Mouse (Mus musculus) midbrain, postnatal 0 days (tissue): ENCODE results near the gene Sptlc2. TPM values are rescaled to one million over a fixed set of nuclear protein-coding genes. Genes with fewer than 3 reads are reported as not detected.

ENCODE experiments used
- ATAC-seq: fragments of 200-750 bp; cut with Nextera tagmentation; 2 replicates; pipeline ENCODE4 v1.8.0; 2017; ENCODE audit warnings: moderate number of reproducible peaks, mild to moderate bottlenecking, moderate TSS enrichment, moderate library complexity; ENCODE audit not compliant: low FRiP score
- DNase-seq: peaks from one replicate; pipeline ENCODE4 v3.0.0-alpha.2; 2015; ENCODE audit warnings: low spot score
- H3K27ac ChIP-seq: fragments of 300-500 bp; sonication (generic); 2 replicates; pipeline ENCODE4 v1.5.1; 2014; ENCODE audit warnings: low read depth, mild to moderate bottlenecking, low read length, mixed read lengths
- H3K27me3 ChIP-seq: fragments of 300-500 bp; sonication (generic); 2 replicates; pipeline ENCODE4 v1.6.1; 2014; ENCODE audit warnings: low read length, control low read depth, mixed read lengths; ENCODE audit not compliant: insufficient read depth
- H3K36me3 ChIP-seq: fragments of 300-500 bp; sonication (generic); 2 replicates; pipeline ENCODE4 v1.6.1; 2014; ENCODE audit warnings: low read length, control low read depth, mixed read lengths; ENCODE audit not compliant: insufficient read depth
- H3K4me1 ChIP-seq: fragments of 300-500 bp; sonication (generic); 2 replicates; pipeline ENCODE4 v1.6.1; 2014; ENCODE audit warnings: mild to moderate bottlenecking, control low read depth, antibody characterized with exemption, low read length, mixed read lengths; ENCODE audit not compliant: insufficient read depth
- H3K4me2 ChIP-seq: fragments of 300-500 bp; sonication (generic); 2 replicates; pipeline ENCODE4 v1.6.1; 2014; ENCODE audit warnings: low read depth, mild to moderate bottlenecking, low read length, mixed read lengths; ENCODE audit not compliant: poor library complexity, severe bottlenecking
- H3K4me3 ChIP-seq: fragments of 300-500 bp; sonication (generic); 2 replicates; pipeline ENCODE4 v1.5.1; 2014; ENCODE audit warnings: low read depth, mild to moderate bottlenecking, low read length, moderate library complexity
- H3K9ac ChIP-seq: fragments of 300-500 bp; sonication (generic); replicated peaks from 2 replicates; pipeline ENCODE4 v1.6.1; 2014; ENCODE audit warnings: mild to moderate bottlenecking, low read length, moderate library complexity, mixed read lengths; ENCODE audit not compliant: poor library complexity, severe bottlenecking
- H3K9me3 ChIP-seq: fragments of 300-500 bp; sonication (generic); 2 replicates; pipeline ENCODE4 v1.6.1; 2016; ENCODE audit warnings: low read length, control low read depth
- CTCF ChIP-seq: IDR thresholded peaks from 2 replicates; pipeline ENCODE4 v1.5.1; 2016; ENCODE audit warnings: antibody characterized with exemption, mild to moderate bottlenecking
- WGBS: fragments of 180-500 bp; shearing (Covaris S2); extraction: QIAGEN DNeasy Blood & Tissue Kit; methylation state at CpG from one replicate; pipeline ENCODE4 v1.1.7; 2014; 5-methylcytosine and 5-hydroxymethylcytosine counted together
- polyA plus RNA-seq: library from polyadenylated mRNA; unstranded; fragments of >200 nt; fragmentation: Nextera tagmentation; extraction: Ambion mirVana; gene quantifications from 2 replicates; pipeline ENCODE4 v1.2.1, GENCODE M21; 2015
- total RNA-seq: library from RNA; depleted of rRNA; stranded (reverse); fragments of >200 nt; gene quantifications from 2 replicates; pipeline ENCODE4 v1.2.3, GENCODE M21; 2014

The Sptlc2 gene
- total and polyA plus RNA-seq, 2 experiments from 2014 or later = 41.5 to 99.6 TPM

- H3K27ac ChIP-seq = no peak overlapping the region
- WGBS = 93% methylated on average over 2 of the region's 2 CpGs
- no peak overlapping the region for H3K9ac ChIP-seq
- DNase-seq = no peak
- H3K36me3 ChIP-seq = peaks cover 6% of the 10 kb centered on the region; the same call in 1 of the 2 replicates
- ATAC-seq = no peak
- no peak overlapping the region for H3K4me2 ChIP-seq
- peak; percentile 46 for TF ChIP-seq CTCF
- no peak overlapping the region for H3K4me3 ChIP-seq
- H3K9me3 ChIP-seq = no peaks in the 10 kb centered on the region
- H3K27me3 ChIP-seq = no peaks in the 10 kb centered on the region
- no peaks in the 10 kb centered on the region for H3K4me1 ChIP-seq
These were observed 40.6 kb downstream of the Sptlc2 start for GRCm38 (mm10) chr12:87347511-87347910.

GRCm38 (mm10) chr12:87343084-87343605, 45.0 kb downstream of the Sptlc2 start:
- no peak for DNase-seq
- H3K36me3 ChIP-seq = peaks cover 10% of the 10 kb centered on the region
- no peak overlapping the region for H3K4me3 ChIP-seq
- ATAC-seq = no peak
- H3K4me2 ChIP-seq = no peak overlapping the region
- no peaks in the 10 kb centered on the region for H3K4me1 ChIP-seq
- no peak overlapping the region for H3K9ac ChIP-seq
- no peak overlapping the region for H3K27ac ChIP-seq
- no peaks in the 10 kb centered on the region for H3K27me3 ChIP-seq
- no peaks in the 10 kb centered on the region for H3K9me3 ChIP-seq
- no peak for TF ChIP-seq CTCF

- TF ChIP-seq CTCF = no peak
These were observed 50.1 kb downstream of the Sptlc2 start for GRCm38 (mm10) chr12:87338082-87338481.

GRCm38 (mm10) chr12:87334886-87335285, 53.3 kb downstream of the Sptlc2 start:
- no peaks in the 10 kb centered on the region for H3K27me3 ChIP-seq
- DNase-seq = peak; percentile 60
- H3K4me2 ChIP-seq = no peak overlapping the region
- peak; percentile 77 for TF ChIP-seq CTCF
- H3K4me3 ChIP-seq = no peak overlapping the region
- no peaks in the 10 kb centered on the region for H3K9me3 ChIP-seq
- H3K27ac ChIP-seq = no peak overlapping the region
- no peak for ATAC-seq
- no peak overlapping the region for H3K9ac ChIP-seq
- WGBS = 20% methylated on average over 2 of the region's 2 CpGs
- H3K36me3 ChIP-seq = peaks cover 2% of the 10 kb centered on the region; the same call in 1 of the 2 replicates
- H3K4me1 ChIP-seq = no peaks in the 10 kb centered on the region

More at GRCm38 (mm10) chr12:87338082-87338481, 50.1 kb downstream of the Sptlc2 start:
- H3K4me1 ChIP-seq = no peaks in the 10 kb centered on the region
- H3K36me3 ChIP-seq = peaks cover 6% of the 10 kb centered on the region
- no peak overlapping the region for H3K9ac ChIP-seq
- no peaks in the 10 kb centered on the region for H3K9me3 ChIP-seq
- DNase-seq (no peak), ATAC-seq (no peak)
- H3K4me2 ChIP-seq = no peak overlapping the region
- WGBS = 93% methylated on average over 4 of the region's 4 CpGs
- no peaks in the 10 kb centered on the region for H3K27me3 ChIP-seq
- no peak overlapping the region for H3K4me3 ChIP-seq
- no peak overlapping the region for H3K27ac ChIP-seq

- Histone ChIP-seq H3K4me2 (no peak overlapping the region), H3K4me3 (no peak overlapping the region), H3K27ac (no peak overlapping the region), H3K4me1 (no peaks in the 10 kb centered on the region), H3K36me3 (peaks cover 2% of the 10 kb centered on the region; the same call in 1 of the 2 replicates), H3K9me3 (no peaks in the 10 kb centered on the region), H3K27me3 (no peaks in the 10 kb centered on the region), H3K9ac (no peak overlapping the region)
- TF ChIP-seq CTCF = no peak
- ATAC-seq (no peak), DNase-seq (no peak)
These were observed 54.4 kb downstream of the Sptlc2 start for GRCm38 (mm10) chr12:87333794-87334193.

GRCm38 (mm10) chr12:87332511-87332910, 55.6 kb downstream of the Sptlc2 start:
- TF ChIP-seq CTCF = no peak
- H3K27me3 ChIP-seq = no peaks in the 10 kb centered on the region
- 83% methylated on average over 4 of the region's 4 CpGs for WGBS

More at GRCm38 (mm10) chr12:87332511-87332910, 55.6 kb downstream of the Sptlc2 start:
- DNase-seq (no peak), ATAC-seq (no peak)
- Histone ChIP-seq H3K36me3 (peaks cover 2% of the 10 kb centered on the region; the same call in 1 of the 2 replicates), H3K9me3 (no peaks in the 10 kb centered on the region), H3K4me1 (no peaks in the 10 kb centered on the region), H3K9ac (no peak overlapping the region), H3K4me2 (no peak overlapping the region), H3K27ac (no peak overlapping the region), H3K4me3 (no peak overlapping the region)
